Mouse (Mus musculus): Measurements from ENCODE around the gene Tapt1.

GRCm38 (mm10) chr5:44174046-44174445 lies 52.4 kb downstream of the Tapt1 start:
- TF ChIP-seq REST (IDR thresholded peaks at IDR 0.05; ENCODE audit: insufficient read depth, insufficient read length) (no peak), MAX (IDR thresholded peaks at IDR 0.05; ENCODE audit: low read depth) (no peak), POLR2A (IDR thresholded peaks at IDR 0.05; ENCODE audit: insufficient read length, low read depth) (no peak), TCF12 (IDR thresholded peaks at IDR 0.05; ENCODE audit: insufficient read depth, poor library complexity, severe bottlenecking) (no peak), USF1 (IDR thresholded peaks at IDR 0.05; ENCODE audit: low read depth) (no peak), E2F4 (IDR thresholded peaks at IDR 0.05; ENCODE audit: insufficient read depth) (no peak), MYOD1 (IDR thresholded peaks at IDR 0.05; ENCODE audit: control insufficient read depth in 1 of 3, insufficient read length in 2 of 3, low read depth in 2 of 3) (no peak), MYOG (IDR thresholded peaks at IDR 0.05; ENCODE audit: control insufficient read depth in 1 of 3, insufficient read depth in 1 of 3, insufficient read length in 2 of 3, low read depth in 2 of 3) (no peak), POLR2AphosphoS2 (IDR thresholded peaks at IDR 0.05; ENCODE audit: insufficient read length, low read depth) (no peak), TCF3 (IDR thresholded peaks at IDR 0.05; ENCODE audit: insufficient read length, low read depth) (no peak), CEBPB (IDR thresholded peaks at IDR 0.05; ENCODE audit: insufficient read depth, poor library complexity, severe bottlenecking) (no peak), SRF (IDR thresholded peaks at IDR 0.05; ENCODE audit: control insufficient read depth, insufficient read length, low read depth) (no peak)

Data from myocyte (in vitro differentiated cells).